Mouse (Mus musculus) liver, embryonic 15.5 days (tissue): ENCODE measurements around the gene Ralgps1. TPM values are rescaled to one million over a fixed set of nuclear protein-coding genes. Genes with fewer than 3 reads are reported as not detected.

ENCODE experiments used
- ATAC-seq: fragments of 200-750 bp; cut with Nextera tagmentation; 2 replicates; pipeline ENCODE4 v1.8.0; 2017; ENCODE audit warnings: moderate number of reproducible peaks, mild to moderate bottlenecking, moderate library complexity; ENCODE audit not compliant: insufficient read depth
- H3K27ac ChIP-seq: fragments of 300-500 bp; sonication (generic); replicated peaks from 2 replicates; pipeline ENCODE4 v1.5.1; 2015; ENCODE audit warnings: mild to moderate bottlenecking, inconsistent platforms
- H3K27me3 ChIP-seq: fragments of 300-500 bp; sonication (generic); 2 replicates; pipeline ENCODE4 v1.6.1; 2015; ENCODE audit warnings: mild to moderate bottlenecking, inconsistent platforms
- H3K36me3 ChIP-seq: fragments of 300-500 bp; sonication (generic); replicated peaks from 2 replicates; pipeline ENCODE4 v1.6.1; 2015; ENCODE audit warnings: moderate library complexity, mild to moderate bottlenecking, inconsistent platforms
- H3K4me1 ChIP-seq: fragments of 300-500 bp; sonication (generic); replicated peaks from 2 replicates; pipeline ENCODE4 v1.6.1; 2015; ENCODE audit warnings: inconsistent platforms
- H3K4me2 ChIP-seq: fragments of 300-500 bp; sonication (generic); 2 replicates; pipeline ENCODE4 v1.6.1; 2015; ENCODE audit warnings: moderate library complexity, mild to moderate bottlenecking, inconsistent platforms
- H3K4me3 ChIP-seq: fragments of 300-500 bp; sonication (generic); replicated peaks from 2 replicates; pipeline ENCODE4 v1.5.1; 2015; ENCODE audit warnings: mild to moderate bottlenecking, inconsistent platforms
- H3K9ac ChIP-seq: fragments of 300-500 bp; sonication (generic); 2 replicates; pipeline ENCODE4 v1.6.1; 2015; ENCODE audit warnings: moderate library complexity, mild to moderate bottlenecking, inconsistent platforms
- H3K9me3 ChIP-seq: fragments of 300-500 bp; sonication (generic); replicated peaks from 2 replicates; pipeline ENCODE4 v1.6.1; 2016; ENCODE audit warnings: inconsistent platforms
- WGBS: fragments of 180-500 bp; shearing (Covaris S2); methylation state at CpG from one replicate; pipeline ENCODE4 v1.1.7; 2015; ENCODE audit warnings: mixed read lengths; ENCODE audit not compliant: insufficient replicate concordance; 5-methylcytosine and 5-hydroxymethylcytosine counted together
- polyA plus RNA-seq: library from polyadenylated mRNA; unstranded; fragments of >200 nt; fragmentation: Nextera tagmentation; extraction: Ambion mirVana; gene quantifications from 2 replicates; pipeline ENCODE4 v1.2.1, GENCODE M21; 2015

Ralgps1 gene
- polyA plus RNA-seq, 1 experiment from 2014 or later, result 0.90 TPM

DNA sequence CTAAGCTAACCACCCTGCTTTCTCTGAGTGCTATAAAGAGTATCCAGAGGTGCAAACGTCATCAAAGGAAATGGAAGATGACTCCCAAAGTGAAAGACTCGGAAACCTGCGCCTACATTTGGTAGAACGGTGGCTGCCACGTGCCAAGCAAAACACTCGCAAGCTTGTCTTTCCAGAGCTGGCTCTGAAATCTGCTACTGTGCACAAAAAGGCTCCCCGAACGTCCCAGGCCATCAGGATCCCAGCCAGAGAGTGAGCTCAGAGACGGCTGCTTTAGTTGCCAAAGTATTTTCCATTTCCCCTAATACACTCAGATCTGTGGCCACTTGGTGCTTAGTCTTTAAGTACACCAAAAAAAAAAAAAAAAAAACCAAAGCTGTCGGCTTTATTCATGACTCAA, 186.6 kb downstream of the Ralgps1 start:
- WGBS, result 71% methylated on average over 10 of the region's 10 CpGs
- ATAC-seq, result no peak
- H3K27ac ChIP-seq, result no peak overlapping the region
- H3K27me3 ChIP-seq, result no peaks in the 10 kb centered on the region
- no peaks in the 10 kb centered on the region for H3K9me3 ChIP-seq
- H3K36me3 ChIP-seq, result no peaks in the 10 kb centered on the region
- H3K4me2 ChIP-seq, result no peak overlapping the region
- H3K4me1 ChIP-seq, result no peaks in the 10 kb centered on the region
- no peak overlapping the region for H3K9ac ChIP-seq
- H3K4me3 ChIP-seq, result no peak overlapping the region

DNA sequence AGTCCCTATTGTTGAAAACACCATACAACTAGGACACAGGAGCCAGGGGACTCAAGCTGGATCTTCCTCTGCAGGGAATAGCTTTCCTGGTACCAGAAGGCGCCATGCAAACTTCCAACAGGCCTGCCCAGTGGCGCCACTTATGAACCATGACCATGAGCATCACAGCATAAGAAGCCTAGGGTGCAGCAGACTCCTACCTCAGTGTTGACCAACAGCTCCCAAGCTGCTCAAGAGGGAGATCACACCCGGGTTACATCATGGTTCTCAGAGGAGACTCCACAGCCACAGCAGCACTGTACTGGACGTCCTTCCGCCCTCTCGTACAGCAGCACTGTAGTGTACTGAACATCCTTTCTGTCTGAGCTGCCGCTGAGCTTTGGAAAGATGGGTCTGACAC, 188.0 kb downstream of the Ralgps1 start:
- ATAC-seq, result no peak
- H3K9me3 ChIP-seq, result no peaks in the 10 kb centered on the region
- no peak overlapping the region for H3K9ac ChIP-seq
- H3K27me3 ChIP-seq, result no peaks in the 10 kb centered on the region
- H3K4me1 ChIP-seq, result peaks cover 3% of the 10 kb centered on the region; the same call in 1 of the 2 replicates
- H3K27ac ChIP-seq, result no peak overlapping the region
- WGBS, result 74% methylated on average over 7 of the region's 7 CpGs
- no peak overlapping the region for H3K4me2 ChIP-seq
- H3K36me3 ChIP-seq, result no peaks in the 10 kb centered on the region
- no peak overlapping the region for H3K4me3 ChIP-seq

DNA sequence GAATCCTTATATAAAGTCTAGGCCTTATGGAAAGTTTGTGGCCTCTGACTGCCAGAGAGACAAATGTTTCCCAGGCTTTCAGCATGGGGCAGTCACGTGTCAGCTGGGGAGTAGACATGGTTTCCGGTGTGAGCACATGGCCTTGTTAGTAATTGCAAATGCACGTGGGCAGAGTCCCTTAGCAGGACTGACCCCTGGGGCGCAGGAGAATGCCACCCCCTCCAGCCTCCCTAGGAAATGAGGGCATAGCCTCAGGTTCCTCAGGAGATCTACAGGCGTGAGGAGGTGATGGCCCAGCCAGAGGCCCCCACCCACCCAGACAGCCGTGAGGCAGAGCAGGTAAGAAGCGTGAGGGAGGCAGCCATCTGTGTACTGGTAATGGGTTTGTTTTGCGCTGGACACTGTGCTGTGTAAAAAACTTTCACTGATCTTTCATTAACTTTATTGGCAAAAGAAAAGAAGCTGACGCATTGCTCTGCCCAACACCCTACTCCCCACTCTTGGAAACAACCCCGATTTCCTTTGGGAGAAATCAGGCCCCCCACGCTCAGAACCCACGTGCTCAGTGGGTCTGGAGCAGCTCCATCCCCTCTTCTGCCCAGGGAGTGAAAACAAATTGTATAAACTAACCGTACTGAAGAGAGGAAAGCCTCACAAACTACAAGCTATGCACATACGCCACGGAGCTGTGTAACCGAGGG, 191.2 kb downstream of the Ralgps1 start:
- Histone ChIP-seq H3K27me3 (no peaks in the 10 kb centered on the region), H3K4me3 (no peak overlapping the region), H3K9me3 (no peaks in the 10 kb centered on the region), H3K4me2 (no peak overlapping the region), H3K9ac (no peak overlapping the region), H3K36me3 (no peaks in the 10 kb centered on the region), H3K4me1 (peaks cover 12% of the 10 kb centered on the region), H3K27ac (no peak overlapping the region)
- no peak for ATAC-seq
- WGBS, result 63% methylated on average over 16 of the region's 16 CpGs

DNA sequence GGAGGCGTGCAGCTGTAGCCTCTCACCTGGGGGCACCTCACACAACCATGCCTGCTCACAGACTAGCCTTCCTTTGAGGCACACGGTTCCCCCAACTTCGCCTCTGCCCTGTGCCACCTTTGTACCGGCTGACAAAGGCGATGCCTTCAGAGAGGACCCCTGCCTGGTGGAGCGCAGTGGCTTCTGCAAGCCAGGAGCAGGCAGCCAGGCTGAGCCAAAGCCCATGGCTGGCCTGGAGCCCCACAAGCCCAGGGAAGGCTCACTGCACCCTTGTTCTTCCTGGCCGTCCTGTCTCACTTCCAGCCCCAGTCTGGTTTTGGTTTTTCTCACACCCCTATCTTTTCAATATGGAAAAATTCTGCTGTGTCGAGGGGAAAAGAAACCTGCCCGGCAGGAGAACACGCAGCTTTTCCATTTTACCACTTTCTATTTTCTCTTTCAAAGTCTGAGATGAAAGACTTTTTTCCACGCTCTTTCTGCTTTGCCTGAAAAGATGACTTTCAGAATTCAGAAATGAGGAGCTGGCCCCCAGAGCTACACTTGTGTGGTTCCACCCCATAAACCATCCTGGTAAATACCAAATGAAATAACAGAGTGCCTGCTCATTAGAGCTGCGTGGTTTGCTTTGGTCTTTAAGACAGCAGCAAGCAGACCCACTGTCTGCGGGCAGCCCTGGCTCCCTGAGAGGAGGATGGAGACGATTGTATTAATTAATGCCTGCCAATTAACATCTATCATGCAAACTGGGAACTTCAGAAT, 191.9 kb downstream of the Ralgps1 start:
- Histone ChIP-seq H3K36me3 (no peaks in the 10 kb centered on the region), H3K4me1 (peaks cover 12% of the 10 kb centered on the region), H3K9ac (no peak overlapping the region), H3K4me2 (no peak overlapping the region), H3K9me3 (no peaks in the 10 kb centered on the region), H3K4me3 (no peak overlapping the region), H3K27ac (no peak overlapping the region), H3K27me3 (no peaks in the 10 kb centered on the region)
- ATAC-seq, result no peak
- WGBS, result 71% methylated on average over 14 of the region's 14 CpGs

DNA sequence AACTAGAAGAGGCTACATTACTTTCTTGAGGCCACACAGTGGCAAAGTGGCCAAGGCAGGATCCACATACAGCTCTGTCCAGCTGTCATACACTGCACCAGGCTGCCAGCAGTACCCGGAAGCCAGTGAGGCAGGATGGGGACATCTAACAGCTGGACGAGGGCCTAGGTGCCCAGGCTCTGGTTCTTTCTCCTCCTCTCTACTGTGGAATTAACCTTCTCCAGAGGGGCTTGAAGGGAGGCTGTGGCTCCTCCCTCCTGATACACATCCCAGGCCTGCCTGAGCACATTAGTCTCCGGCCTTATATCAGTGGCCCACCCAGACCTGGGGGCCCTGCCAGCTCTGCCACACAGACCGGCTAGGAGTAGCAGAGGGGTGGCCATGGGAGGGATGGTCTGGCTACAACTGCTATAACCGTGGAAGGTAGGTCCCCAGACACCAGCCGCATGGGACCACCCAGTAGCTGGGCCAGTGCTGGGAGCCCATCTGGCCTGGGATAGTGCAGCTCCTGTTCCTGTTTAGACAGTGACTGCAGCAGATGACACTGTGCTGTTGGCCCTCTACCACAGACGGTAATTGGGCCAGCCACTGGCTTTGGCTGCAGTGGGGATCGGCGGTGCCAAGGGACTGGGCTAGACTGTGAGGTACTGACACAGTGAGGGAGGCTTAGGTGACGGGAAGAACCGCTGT, 192.9 kb downstream of the Ralgps1 start:
- no peak for ATAC-seq
- H3K4me2 ChIP-seq, result no peak overlapping the region

DNA sequence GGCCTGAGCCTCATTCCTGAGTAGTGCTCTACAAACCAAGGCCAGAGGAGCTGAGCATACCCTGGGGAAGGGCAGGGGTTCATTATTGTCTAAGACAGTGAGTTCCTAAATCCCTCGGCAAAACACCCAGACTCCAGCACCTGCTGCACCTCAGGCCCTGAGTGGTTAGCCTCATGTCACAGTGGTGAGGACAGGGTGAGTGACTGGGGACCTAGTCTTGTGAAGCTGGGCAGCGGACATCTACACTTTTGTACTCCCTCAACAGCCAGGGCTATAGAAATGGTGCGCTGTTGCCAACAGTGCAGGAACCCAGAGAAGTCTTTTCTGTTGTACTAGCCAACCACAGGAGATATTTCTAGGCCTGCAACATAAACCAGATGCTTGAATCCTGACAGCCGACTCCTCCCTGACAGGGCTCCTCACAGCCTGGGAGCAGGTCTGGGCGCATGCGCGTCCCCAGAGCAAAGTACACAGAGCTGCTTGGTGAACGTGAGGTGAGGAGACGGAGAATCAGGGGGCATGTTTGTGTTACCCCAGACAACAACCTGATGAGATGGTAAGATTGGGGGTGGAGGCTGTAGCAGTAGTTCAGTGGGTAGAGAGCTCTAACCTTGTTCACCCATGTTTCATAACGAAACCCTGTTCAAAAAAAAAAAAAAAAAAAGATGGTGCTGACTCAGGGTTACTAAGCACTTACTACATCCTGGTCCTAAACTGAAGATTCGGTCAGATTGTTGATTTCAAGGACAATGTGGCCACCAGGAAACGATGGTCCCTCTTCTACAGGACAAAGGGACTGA, 193.6 kb downstream of the Ralgps1 start:
- no peak overlapping the region for H3K4me2 ChIP-seq
- no peaks in the 10 kb centered on the region for H3K36me3 ChIP-seq
- no peak overlapping the region for H3K27ac ChIP-seq
- no peak overlapping the region for H3K4me3 ChIP-seq
- ATAC-seq, result peak; percentile 18; the same call in 1 of the 2 replicates
- no peaks in the 10 kb centered on the region for H3K27me3 ChIP-seq
- H3K9ac ChIP-seq, result no peak overlapping the region
- H3K4me1 ChIP-seq, result peaks cover 12% of the 10 kb centered on the region
- 64% methylated on average over 12 of the region's 12 CpGs for WGBS
- H3K9me3 ChIP-seq, result no peaks in the 10 kb centered on the region

More for the DNA sequence above, 192.9 kb downstream of the Ralgps1 start:
- H3K36me3 ChIP-seq, result no peaks in the 10 kb centered on the region
- 71% methylated on average over 11 of the region's 11 CpGs for WGBS
- H3K27ac ChIP-seq, result no peak overlapping the region; the same call in 1 of the 2 replicates
- H3K27me3 ChIP-seq, result no peaks in the 10 kb centered on the region
- H3K4me3 ChIP-seq, result no peak overlapping the region
- no peaks in the 10 kb centered on the region for H3K9me3 ChIP-seq
- H3K9ac ChIP-seq, result no peak overlapping the region
- H3K4me1 ChIP-seq, result peaks cover 12% of the 10 kb centered on the region

DNA sequence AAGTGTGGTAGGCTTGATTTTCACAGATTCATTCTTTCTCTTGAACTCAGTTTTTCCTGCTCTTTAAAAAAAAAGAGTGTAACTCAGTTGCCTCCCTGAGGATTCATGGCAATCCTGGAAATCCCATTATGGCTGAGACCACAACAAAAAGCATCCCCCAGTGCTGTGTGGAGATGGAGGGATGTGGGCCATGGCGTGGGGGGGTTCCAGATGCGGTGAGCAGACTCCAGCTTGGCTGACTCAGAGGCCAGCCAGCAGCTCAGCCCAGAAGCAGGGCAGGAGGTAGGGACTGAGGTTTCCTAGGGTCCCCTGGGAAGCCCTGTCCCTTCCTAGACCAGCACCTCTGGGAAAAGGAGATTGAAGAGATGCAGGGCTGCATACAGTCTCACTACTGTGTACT, 194.4 kb downstream of the Ralgps1 start:
- no peak overlapping the region for H3K4me2 ChIP-seq
- H3K9me3 ChIP-seq, result no peaks in the 10 kb centered on the region
- no peak overlapping the region for H3K9ac ChIP-seq
- H3K4me1 ChIP-seq, result peaks cover 12% of the 10 kb centered on the region
- no peak overlapping the region for H3K27ac ChIP-seq
- no peak overlapping the region for H3K4me3 ChIP-seq
- ATAC-seq, result no peak
- H3K36me3 ChIP-seq, result no peaks in the 10 kb centered on the region
- H3K27me3 ChIP-seq, result no peaks in the 10 kb centered on the region
- 76% methylated on average over 2 of the region's 2 CpGs for WGBS

DNA sequence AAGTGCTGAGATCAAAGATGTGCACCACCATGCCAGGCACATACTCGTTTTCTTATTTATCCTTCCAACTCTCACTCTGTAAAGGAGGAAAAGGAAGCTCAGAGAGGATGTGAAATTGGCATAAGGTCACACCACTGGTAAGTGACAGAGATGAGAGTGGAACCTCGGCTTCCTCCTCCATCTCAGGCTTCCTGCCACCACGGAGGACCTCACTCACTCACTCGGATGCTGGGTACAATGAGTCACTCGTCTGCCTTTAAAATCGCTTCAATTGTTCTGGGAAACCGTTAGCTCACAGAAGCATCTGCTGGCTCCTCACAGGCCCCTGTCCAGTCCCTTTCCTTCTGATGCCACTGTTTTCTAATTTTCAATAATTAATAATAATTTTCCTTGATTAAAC, 194.8 kb downstream of the Ralgps1 start:
- Histone ChIP-seq H3K4me3 (no peak overlapping the region), H3K9ac (no peak overlapping the region), H3K4me2 (no peak overlapping the region), H3K4me1 (peaks cover 12% of the 10 kb centered on the region), H3K9me3 (no peaks in the 10 kb centered on the region), H3K36me3 (no peaks in the 10 kb centered on the region), H3K27ac (no peak overlapping the region), H3K27me3 (no peaks in the 10 kb centered on the region)
- ATAC-seq, result no peak
- WGBS, result 16% methylated on average over 7 of the region's 7 CpGs

DNA sequence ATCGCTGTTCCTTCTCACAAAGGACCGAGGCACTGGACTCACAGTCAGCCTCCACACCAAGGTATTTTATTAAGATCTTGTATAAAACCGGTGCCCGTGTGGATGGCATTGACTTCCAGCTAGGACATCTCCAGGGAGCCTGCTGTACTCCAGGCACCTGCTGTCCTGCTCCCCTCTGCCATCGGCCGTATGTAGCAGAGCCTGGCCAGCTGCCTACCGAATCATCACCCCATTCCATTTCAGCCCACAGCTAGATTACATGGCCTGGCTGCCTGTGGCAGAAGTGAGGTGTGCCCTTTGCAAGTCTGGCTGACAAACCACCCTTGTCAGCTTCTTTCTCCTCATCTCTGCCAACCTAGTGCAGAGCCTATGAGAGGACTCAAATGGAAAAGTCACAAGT, 197.6 kb downstream of the Ralgps1 start:
- Histone ChIP-seq H3K9me3 (no peaks in the 10 kb centered on the region), H3K27ac (no peak overlapping the region), H3K4me2 (no peak overlapping the region), H3K27me3 (no peaks in the 10 kb centered on the region), H3K9ac (no peak overlapping the region), H3K36me3 (no peaks in the 10 kb centered on the region), H3K4me3 (no peak overlapping the region), H3K4me1 (peaks cover 12% of the 10 kb centered on the region)
- ATAC-seq, result no peak
- WGBS, result 80% methylated on average over 7 of the region's 7 CpGs

DNA sequence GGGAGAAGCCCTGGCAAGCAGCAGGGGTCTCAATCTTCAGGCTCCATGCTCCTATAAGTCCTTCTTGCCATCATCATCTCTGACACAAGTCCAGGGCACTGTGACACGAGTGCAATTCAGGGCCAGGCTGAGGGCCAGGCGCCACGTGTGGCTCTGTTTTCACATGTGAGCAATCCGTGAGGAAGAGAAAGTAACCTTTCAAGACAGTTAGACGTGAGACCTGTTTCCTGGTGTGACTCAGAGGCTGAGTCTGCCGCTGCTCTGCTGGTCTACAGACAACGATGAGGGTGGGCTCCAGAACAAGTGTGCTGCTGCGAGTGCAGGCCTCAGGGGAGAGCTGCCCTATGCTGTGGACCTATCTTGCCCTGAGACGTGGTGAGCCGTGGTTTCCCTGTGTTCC, 198.2 kb downstream of the Ralgps1 start:
- H3K27me3 ChIP-seq, result no peaks in the 10 kb centered on the region
- no peak for ATAC-seq
- no peak overlapping the region for H3K27ac ChIP-seq
- no peaks in the 10 kb centered on the region for H3K36me3 ChIP-seq
- no peaks in the 10 kb centered on the region for H3K9me3 ChIP-seq
- no peak overlapping the region for H3K4me2 ChIP-seq
- H3K4me1 ChIP-seq, result peaks cover 8% of the 10 kb centered on the region
- no peak overlapping the region for H3K4me3 ChIP-seq
- 35% methylated on average over 10 of the region's 10 CpGs for WGBS
- H3K9ac ChIP-seq, result no peak overlapping the region
